Mouse (Mus musculus): ENCODE results near the gene Dlst. TPM values are rescaled to one million over a fixed set of nuclear protein-coding genes. Genes with fewer than 3 reads are reported as not detected.
A peak's percentile ranks its signal among the peaks of the same experiment; 100 is the strongest.

Gene Dlst
- total and polyA plus RNA-seq, 3 experiments: 163 to 376 (median 230) TPM

DNA sequence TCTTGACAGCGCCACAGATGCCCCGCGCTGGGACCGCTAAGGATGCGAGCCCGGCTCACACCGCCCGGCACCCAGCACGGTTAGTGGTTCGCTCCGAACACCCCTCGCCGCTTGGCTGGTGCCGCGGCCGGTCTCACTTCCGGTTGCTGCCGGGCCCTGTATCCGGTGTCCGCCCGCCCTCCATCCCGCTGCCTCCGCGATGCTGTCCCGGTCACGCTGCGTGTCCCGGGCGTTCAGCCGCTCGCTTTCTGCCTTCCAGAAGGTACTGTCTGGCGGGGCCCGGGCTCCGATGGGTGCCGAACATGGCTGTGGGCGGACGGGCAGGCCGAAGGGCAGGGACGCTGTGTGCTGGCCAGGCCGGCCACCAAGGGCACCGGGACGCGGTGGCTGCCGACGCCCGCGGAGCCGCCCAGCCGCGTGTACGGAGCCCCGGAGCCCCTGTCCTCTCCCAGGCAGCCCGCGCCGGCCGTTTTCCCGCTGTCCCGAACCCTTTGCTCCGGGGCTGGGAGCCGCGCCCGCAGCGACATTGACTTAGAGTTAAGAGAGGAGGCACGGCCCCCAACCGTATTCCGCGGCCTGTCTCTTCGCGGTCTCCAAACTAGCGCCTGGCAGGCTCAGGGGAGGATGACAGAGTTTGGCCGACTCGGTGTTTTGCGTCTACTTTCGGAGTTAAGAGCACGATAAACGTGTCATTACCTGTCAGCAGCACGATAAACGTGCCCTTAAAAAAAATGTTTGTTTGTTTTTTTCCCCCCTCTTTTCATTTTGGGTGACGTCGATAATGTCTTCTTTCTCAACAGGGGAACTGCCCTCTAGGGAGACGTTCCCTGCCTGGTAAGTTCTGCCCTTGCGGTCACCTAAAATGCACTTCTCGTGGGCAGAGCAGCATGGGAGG is at the start of gene Dlst, which contains the start of gene Prox2 (continued):
- TF ChIP-seq MEF2A (IDR thresholded peaks at IDR 0.05; ENCODE audit: extremely low read depth, insufficient replicate concordance, low read depth, low read length, poor library complexity, severe bottlenecking) (no peak), EP300 (IDR thresholded peaks at IDR 0.05; ENCODE audit: low read depth in 1 of 2, low read length in 2 of 2) (no peak), POLR2A (IDR thresholded peaks at IDR 0.05; ENCODE audit: control insufficient read depth in 1 of 2, insufficient read depth in 1 of 2, low read depth in 1 of 2, low read length in 2 of 2, poor library complexity in 1 of 2) (peak; percentile 60 to 80; a peak in 3 of 4 replicates), ZNF384 (IDR thresholded peaks at IDR 0.05; ENCODE audit: low read depth, low read length) (peak; percentile 30; the same call in 1 of the 2 replicates), TAL1 (IDR thresholded peaks at IDR 0.05; ENCODE audit: low read length) (no peak)

GRCm38 (mm10) chr12:85071043-85071442 is 39.6 kb upstream of the Dlst start:
- peak; percentile 70 for DNase-seq (ENCODE audit: low read depth, low spot score)
- Histone ChIP-seq H3K4me3 (ENCODE audit: control insufficient read depth in 1 of 2, insufficient read depth in 1 of 2, low read depth in 2 of 2, low read length in 2 of 2) (no peak overlapping the region), H3K9ac (ENCODE audit: control insufficient read depth, low read depth, low read length, poor library complexity, severe bottlenecking) (no peak overlapping the region), H3K9me3 (replicated peaks; ENCODE audit: insufficient read depth, low read length) (no peaks in the 10 kb centered on the region), H3K4me1 (ENCODE audit: control insufficient read depth in 1 of 2, insufficient read depth in 2 of 2, low read length in 2 of 2) (peaks cover 0 to 5% of the 10 kb centered on the region in 2 experiments; a peak in 1 of 4 replicates), H3K36me3 (ENCODE audit: control insufficient read depth in 1 of 2, insufficient read depth in 2 of 2, low read length in 2 of 2) (peaks cover 5 to 19% of the 10 kb centered on the region in 2 experiments), H3K79me2 (ENCODE audit: control insufficient read depth, insufficient read depth, low read length, poor library complexity) (no peaks in the 10 kb centered on the region), H3K27ac (ENCODE audit: control insufficient read depth, low read depth, low read length) (peak overlapping the region; percentile 16; the same call in 1 of the 2 replicates), H3K27me3 (ENCODE audit: control insufficient read depth in 1 of 2, insufficient read depth in 2 of 2, low read length in 2 of 2) (no peaks in the 10 kb centered on the region)
- no peak for TF ChIP-seq MYC (IDR thresholded peaks at IDR 0.05; ENCODE audit: low read depth, low read length)
- no peak for TF ChIP-seq ZKSCAN1 (IDR thresholded peaks at IDR 0.05; ENCODE audit: low read depth, low read length)
- no peak for TF ChIP-seq CHD1 (IDR thresholded peaks at IDR 0.05; ENCODE audit: low read depth, low read length)
- no peak for TF ChIP-seq KAT2A (conservative IDR thresholded peaks at IDR 0.05; ENCODE audit: low read depth, low read length)
- TF ChIP-seq JUND (IDR thresholded peaks at IDR 0.05; ENCODE audit: low read depth, low read length): no peak
- no peak for TF ChIP-seq NRF1 (IDR thresholded peaks at IDR 0.05; ENCODE audit: insufficient read depth, low read depth, low read length, poor library complexity, severe bottlenecking)
- peak; percentile 67 for TF ChIP-seq RCOR1 (IDR thresholded peaks at IDR 0.05; ENCODE audit: low read depth, low read length)
- TF ChIP-seq ELF1 (IDR thresholded peaks at IDR 0.05; ENCODE audit: low read depth, low read length): no peak
- TF ChIP-seq BHLHE40 (IDR thresholded peaks at IDR 0.05; ENCODE audit: borderline replicate concordance, low read depth, low read length): no peak
- TF ChIP-seq POLR2A (IDR thresholded peaks at IDR 0.05; ENCODE audit: control insufficient read depth in 1 of 2, insufficient read depth in 1 of 2, low read depth in 1 of 2, low read length in 2 of 2, poor library complexity in 1 of 2): no peak
- TF ChIP-seq MAX (IDR thresholded peaks at IDR 0.05; ENCODE audit: low read length): no peak
- TF ChIP-seq ETS1 (IDR thresholded peaks at IDR 0.05; ENCODE audit: low read depth, low read length): peak; percentile 95
- no peak for TF ChIP-seq MEF2A (IDR thresholded peaks at IDR 0.05; ENCODE audit: extremely low read depth, insufficient replicate concordance, low read depth, low read length, poor library complexity, severe bottlenecking)
- no peak for TF ChIP-seq MAZ (IDR thresholded peaks at IDR 0.05; ENCODE audit: low read depth, low read length)
- TF ChIP-seq CTCF (IDR thresholded peaks at IDR 0.05 in 2 of 3, conservative IDR thresholded peaks at IDR 0.05 in 1 of 3; ENCODE audit: control insufficient read depth in 1 of 3, insufficient read depth in 1 of 3, low read depth in 2 of 3, low read length in 3 of 3, poor library complexity in 1 of 3, severe bottlenecking in 1 of 3): no peak
- no peak for TF ChIP-seq RAD21 (IDR thresholded peaks at IDR 0.05; ENCODE audit: low read depth, low read length)
- no peak for TF ChIP-seq CHD2 (IDR thresholded peaks at IDR 0.05; ENCODE audit: low read length)
- no peak for TF ChIP-seq USF2 (IDR thresholded peaks at IDR 0.05; ENCODE audit: borderline replicate concordance in 1 of 2, insufficient read depth in 1 of 2, low read depth in 1 of 2, low read length in 2 of 2)
- no peak for TF ChIP-seq ZNF384 (IDR thresholded peaks at IDR 0.05; ENCODE audit: low read depth, low read length)
- TF ChIP-seq EP300 (IDR thresholded peaks at IDR 0.05; ENCODE audit: low read depth in 1 of 2, low read length in 2 of 2): peak; percentile 56 to 70; a peak in 3 of 4 replicates
- no peak for TF ChIP-seq MAFK (IDR thresholded peaks at IDR 0.05; ENCODE audit: borderline replicate concordance, low read depth, low read length)
- TF ChIP-seq UBTF (IDR thresholded peaks at IDR 0.05; ENCODE audit: borderline replicate concordance, insufficient read depth, low read depth, low read length): no peak
- TF ChIP-seq TCF12 (IDR thresholded peaks at IDR 0.05; ENCODE audit: low read depth, low read length): peak; percentile 56
- TF ChIP-seq ZMIZ1 (IDR thresholded peaks at IDR 0.05; ENCODE audit: low read depth, low read length): no peak
- no peak for TF ChIP-seq TAL1 (IDR thresholded peaks at IDR 0.05; ENCODE audit: low read length)
- TF ChIP-seq GATA1 (IDR thresholded peaks at IDR 0.05; ENCODE audit: low read depth, low read length): peak; percentile 83
- no peak for TF ChIP-seq TBP (IDR thresholded peaks at IDR 0.05; ENCODE audit: low read depth, low read length)
- no peak for TF ChIP-seq NELFE (IDR thresholded peaks at IDR 0.05; ENCODE audit: low read depth, low read length)
- no peak for TF ChIP-seq SMC3 (IDR thresholded peaks at IDR 0.05; ENCODE audit: low read depth, low read length)
